Mouse (Mus musculus) intestine, postnatal 0 days (tissue): ENCODE data around the gene Boll. TPM values are rescaled to one million over a fixed set of nuclear protein-coding genes. Genes with fewer than 3 reads are reported as not detected.

ENCODE experiments used
- ATAC-seq: fragments of 200-750 bp; cut with Nextera tagmentation; 2 replicates; pipeline ENCODE4 v1.8.0; 2017; ENCODE audit warnings: mild to moderate bottlenecking, moderate TSS enrichment, moderate library complexity
- H3K27ac ChIP-seq: fragments of 300-500 bp; sonication (generic); 2 replicates; pipeline ENCODE4 v1.5.1; 2014; ENCODE audit warnings: mild to moderate bottlenecking, low read depth, low read length, moderate library complexity
- H3K27me3 ChIP-seq: fragments of 300-500 bp; sonication (generic); replicated peaks from 2 replicates; pipeline ENCODE4 v1.6.1; 2014; ENCODE audit warnings: low read length, mixed read lengths; ENCODE audit not compliant: control insufficient read depth, insufficient read depth
- H3K36me3 ChIP-seq: fragments of 300-500 bp; sonication (generic); 2 replicates; pipeline ENCODE4 v1.6.1; 2014; ENCODE audit warnings: mild to moderate bottlenecking, moderate library complexity; ENCODE audit not compliant: control insufficient read depth, insufficient read depth
- H3K4me1 ChIP-seq: fragments of 300-500 bp; sonication (generic); replicated peaks from 2 replicates; pipeline ENCODE4 v1.6.1; 2014; ENCODE audit warnings: antibody characterized with exemption, low read length, mixed read lengths; ENCODE audit not compliant: control insufficient read depth, insufficient read depth
- H3K4me2 ChIP-seq: fragments of 300-500 bp; sonication (generic); replicated peaks from 2 replicates; pipeline ENCODE4 v1.6.1; 2014; ENCODE audit warnings: low read depth, mild to moderate bottlenecking, moderate library complexity
- H3K4me3 ChIP-seq: fragments of 300-500 bp; sonication (generic); 2 replicates; pipeline ENCODE4 v1.5.1; 2014; ENCODE audit warnings: low read depth, low read length
- H3K9ac ChIP-seq: fragments of 300-500 bp; sonication (generic); 2 replicates; pipeline ENCODE4 v1.6.1; 2014; ENCODE audit warnings: mild to moderate bottlenecking, low read depth, low read length
- H3K9me3 ChIP-seq: fragments of 300-500 bp; sonication (generic); 2 replicates; pipeline ENCODE4 v1.6.1; 2016; ENCODE audit warnings: mixed run types; ENCODE audit not compliant: control insufficient read depth
- CTCF ChIP-seq: sonication (generic); IDR thresholded peaks from 2 replicates; pipeline ENCODE4 v1.5.1; 2016; ENCODE audit warnings: low read depth, mild to moderate bottlenecking, control low read depth, antibody characterized with exemption, moderate library complexity
- WGBS: fragments of 180-500 bp; shearing (Covaris S2); extraction: QIAGEN DNeasy Blood & Tissue Kit; methylation state at CpG from one replicate; pipeline ENCODE4 v1.1.7; 2014; 5-methylcytosine and 5-hydroxymethylcytosine counted together
- polyA plus RNA-seq: library from polyadenylated mRNA; unstranded; fragments of >200 nt; fragmentation: Nextera tagmentation; extraction: Ambion mirVana; gene quantifications from 2 replicates; pipeline ENCODE4 v1.2.1, GENCODE M21; 2015

The Boll gene
- 0.10 and 0.18 TPM in 2 replicates for polyA plus RNA-seq

GRCm38 (mm10) chr1:55363044-55363565 lies at the start of gene Boll:
Boll (minus strand) TSS chr1:55363469.
- WGBS, result 13% methylated on average over 58 of the region's 68 CpGs
- H3K9ac ChIP-seq, result 0 out of 2 replicates have a peak within 1 kb of the TSS, but pooled peaks have one; percentile 37

DNA sequence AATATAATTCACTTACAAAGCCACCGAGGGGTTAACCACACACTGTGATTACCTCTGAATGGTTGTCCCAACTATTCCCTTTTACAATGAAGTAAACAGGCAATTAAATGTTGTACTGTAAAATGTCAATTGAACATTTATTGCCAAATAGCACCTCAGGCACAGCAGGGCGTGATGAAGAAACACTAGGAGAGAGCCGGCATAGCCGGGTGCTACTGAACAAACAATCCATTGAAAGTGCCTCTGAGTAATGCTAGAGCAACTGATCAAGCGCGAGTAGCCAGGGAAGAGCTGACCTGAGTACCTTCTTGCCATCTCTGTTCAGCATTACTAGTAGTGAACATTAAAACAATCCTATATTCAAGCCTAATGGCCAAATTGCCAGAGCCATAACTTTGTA lies 49.3 kb upstream of the Boll start:
- Histone ChIP-seq H3K4me2 (no peak overlapping the region), H3K4me3 (no peak overlapping the region), H3K27me3 (no peaks in the 10 kb centered on the region; the same call in 1 of the 2 replicates), H3K9ac (no peak overlapping the region), H3K36me3 (no peaks in the 10 kb centered on the region), H3K9me3 (no peaks in the 10 kb centered on the region), H3K27ac (no peak overlapping the region), H3K4me1 (no peaks in the 10 kb centered on the region)
- ATAC-seq, result no peak
- TF ChIP-seq CTCF, result no peak
- 52% methylated on average over 6 of the region's 6 CpGs for WGBS

More at GRCm38 (mm10) chr1:55363044-55363565, at the start of gene Boll:
- ATAC-seq, result peak; percentile 90
- peak; percentile 77 for TF ChIP-seq CTCF
- no peaks in the 10 kb centered on the region for H3K36me3 ChIP-seq
- H3K4me3 ChIP-seq, result peak within 1 kb of the TSS; percentile 50
- H3K27me3 ChIP-seq, result peaks cover 8% of the 10 kb centered on the region
- no peaks in the 10 kb centered on the region for H3K4me1 ChIP-seq
- H3K4me2 ChIP-seq, result peak within 1 kb of the TSS; percentile 83
- no peaks in the 10 kb centered on the region for H3K9me3 ChIP-seq
- H3K27ac ChIP-seq, result no peak within 1 kb of the TSS

DNA sequence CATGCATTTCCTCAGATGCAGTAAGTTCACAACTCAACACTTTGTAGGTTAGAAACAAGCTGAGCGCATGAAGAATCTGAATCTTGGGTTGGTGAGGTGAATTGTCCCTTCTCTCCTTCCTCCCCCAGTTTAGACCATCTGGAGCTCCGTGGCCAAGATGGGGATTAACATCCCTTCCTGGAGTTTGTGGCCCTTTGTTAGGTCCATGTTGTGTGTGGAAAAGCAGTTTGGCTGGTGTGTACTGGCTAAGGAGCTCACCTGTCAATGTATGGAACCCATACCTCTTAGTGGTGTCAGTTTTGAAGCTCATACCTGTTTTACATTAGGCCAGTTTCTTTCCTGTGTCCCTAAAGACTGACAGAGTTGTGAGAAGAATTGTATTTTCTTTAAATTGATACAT lies 47.8 kb upstream of the Boll start:
- no peak for TF ChIP-seq CTCF
- Histone ChIP-seq H3K9me3 (no peaks in the 10 kb centered on the region), H3K27me3 (peaks cover 13% of the 10 kb centered on the region), H3K4me1 (no peaks in the 10 kb centered on the region), H3K27ac (no peak overlapping the region), H3K36me3 (no peaks in the 10 kb centered on the region), H3K4me3 (no peak overlapping the region), H3K4me2 (no peak overlapping the region), H3K9ac (no peak overlapping the region)
- 83% methylated on average over 2 of the region's 2 CpGs for WGBS
- ATAC-seq, result no peak

DNA sequence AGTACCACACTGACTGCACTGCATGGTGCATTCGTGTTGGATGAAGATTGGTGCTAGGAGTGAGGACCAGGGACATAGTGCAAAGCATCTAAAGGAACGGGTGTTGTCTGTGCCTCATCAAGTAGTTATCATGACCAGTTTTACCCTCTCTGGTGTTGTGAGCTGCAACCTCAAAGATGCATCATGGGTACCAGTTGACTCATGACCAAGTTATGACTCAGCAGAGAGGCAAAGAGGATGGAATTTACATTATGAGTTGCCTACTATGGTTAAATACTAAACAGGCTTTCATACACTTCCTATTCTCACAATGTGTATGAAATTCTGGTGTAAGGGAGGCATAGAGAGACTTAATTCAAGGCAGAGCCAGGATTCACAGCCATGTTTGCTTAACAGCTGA lies 47.4 kb upstream of the Boll start:
- no peaks in the 10 kb centered on the region for H3K36me3 ChIP-seq
- no peak overlapping the region for H3K9ac ChIP-seq
- no peak overlapping the region for H3K4me2 ChIP-seq
- 75% methylated on average over 2 of the region's 2 CpGs for WGBS
- H3K9me3 ChIP-seq, result no peaks in the 10 kb centered on the region
- H3K27ac ChIP-seq, result no peak overlapping the region
- H3K4me3 ChIP-seq, result no peak overlapping the region
- no peak for ATAC-seq
- no peak for TF ChIP-seq CTCF
- H3K4me1 ChIP-seq, result no peaks in the 10 kb centered on the region
- H3K27me3 ChIP-seq, result peaks cover 16% of the 10 kb centered on the region

- peak overlapping the region; percentile 60 for H3K4me3 ChIP-seq
- no peaks in the 10 kb centered on the region for H3K36me3 ChIP-seq
- H3K27me3 ChIP-seq, result peaks cover 21% of the 10 kb centered on the region
- H3K9ac ChIP-seq, result peak overlapping the region; percentile 34
- no peak for ATAC-seq
- H3K9me3 ChIP-seq, result no peaks in the 10 kb centered on the region
- H3K4me2 ChIP-seq, result peak overlapping the region; percentile 85
- no peak for TF ChIP-seq CTCF
- H3K4me1 ChIP-seq, result no peaks in the 10 kb centered on the region
- WGBS, result 4% methylated on average over 35 of the region's 35 CpGs
- H3K27ac ChIP-seq, result peak overlapping the region; percentile 41; the same call in 1 of the 2 replicates
These were observed 43.5 kb upstream of the Boll start for GRCm38 (mm10) chr1:55406531-55407375.

DNA sequence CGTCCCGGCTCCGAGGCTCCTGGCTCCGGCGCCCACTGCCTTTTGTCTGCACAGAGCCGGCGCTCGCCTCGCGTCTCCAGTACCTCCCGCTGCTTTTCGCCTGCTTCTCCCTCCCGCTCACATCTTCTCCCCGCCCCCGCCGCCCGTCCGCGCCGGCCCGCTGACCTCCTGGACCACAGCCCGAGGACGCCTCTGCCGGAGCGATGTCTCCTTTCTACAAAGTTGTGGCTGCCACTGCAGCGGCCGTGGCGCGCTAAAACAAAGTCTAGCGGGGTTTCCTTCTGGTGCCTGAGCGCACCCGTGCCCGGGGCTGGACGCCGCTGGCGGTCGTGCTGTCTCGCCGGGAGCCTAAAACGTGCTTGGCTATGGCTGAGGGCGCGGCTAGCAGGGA lies 42.7 kb upstream of the Boll start:
- Histone ChIP-seq H3K4me3 (peak overlapping the region; percentile 60), H3K27ac (peak overlapping the region; percentile 41; the same call in 1 of the 2 replicates), H3K4me1 (no peaks in the 10 kb centered on the region), H3K9ac (peak overlapping the region; percentile 34), H3K4me2 (peak overlapping the region; percentile 85), H3K36me3 (no peaks in the 10 kb centered on the region), H3K9me3 (no peaks in the 10 kb centered on the region), H3K27me3 (peaks cover 21% of the 10 kb centered on the region)
- ATAC-seq, result peak; percentile 36
- WGBS, result under 1% methylated on average over 42 of the region's 42 CpGs
- no peak for TF ChIP-seq CTCF
